Mouse (Mus musculus): ENCODE measurements at regions not wholly inside any gene's neighbourhood (a gene's known extent, or its start where the extent isn't known, plus 50 kb on each side); places are given as distances from the start of the nearest gene placed in this dataset.
A peak's percentile ranks its signal among the peaks of the same experiment; 100 is the strongest.

DNA sequence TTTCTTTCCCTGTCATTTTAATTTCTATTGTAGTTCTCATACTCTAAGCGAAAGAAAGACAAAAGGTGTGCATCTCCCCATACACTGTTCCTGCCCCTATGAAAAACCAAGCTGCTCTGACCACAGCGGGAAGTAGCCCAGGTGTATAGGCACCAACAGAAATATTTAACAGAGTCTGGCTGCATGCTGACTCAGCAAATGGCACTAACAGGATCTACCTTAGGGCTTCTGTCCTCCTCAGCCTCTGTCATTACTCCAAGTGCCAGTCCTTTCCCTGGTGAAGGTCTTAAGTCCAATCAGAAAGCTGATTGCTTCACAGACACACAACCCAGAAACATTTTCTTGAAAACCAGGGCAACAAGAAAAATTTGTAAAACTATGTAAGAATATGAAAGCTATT, 72.5 kb downstream of the Gm9008 start:
- no peak for DNase-seq (ENCODE audit: low spot score in 2 of 2)

DNA sequence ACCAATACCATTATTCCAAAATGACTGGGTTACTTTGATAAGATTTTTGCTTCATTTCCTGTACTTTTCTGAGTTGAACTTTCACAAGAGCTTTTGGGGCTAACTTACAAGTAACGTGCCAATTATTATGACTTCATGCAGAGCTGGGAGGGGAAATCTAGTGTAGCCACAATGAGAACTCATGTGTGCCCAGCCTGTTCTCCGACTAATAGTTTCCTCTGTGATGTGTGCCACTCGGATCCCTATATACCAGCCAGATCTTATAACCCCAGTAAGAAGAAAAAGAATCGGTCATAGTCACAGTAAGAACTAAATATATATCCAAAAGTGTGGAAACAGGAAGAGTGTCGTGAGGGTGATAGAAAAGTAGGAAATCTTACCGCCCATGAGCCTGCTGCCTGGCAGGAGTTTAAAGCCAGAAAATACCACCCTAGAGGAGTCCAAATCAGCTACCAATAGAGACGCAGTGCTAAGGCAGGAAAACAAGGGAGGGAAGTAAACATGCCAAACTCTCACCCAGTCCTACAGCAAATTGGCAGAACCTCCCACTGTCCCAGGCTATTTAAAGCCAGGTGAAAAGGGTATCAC, 110.0 kb downstream of the Gm9008 start:
- DNase-seq (ENCODE audit: low spot score in 2 of 2), result no peak

DNA sequence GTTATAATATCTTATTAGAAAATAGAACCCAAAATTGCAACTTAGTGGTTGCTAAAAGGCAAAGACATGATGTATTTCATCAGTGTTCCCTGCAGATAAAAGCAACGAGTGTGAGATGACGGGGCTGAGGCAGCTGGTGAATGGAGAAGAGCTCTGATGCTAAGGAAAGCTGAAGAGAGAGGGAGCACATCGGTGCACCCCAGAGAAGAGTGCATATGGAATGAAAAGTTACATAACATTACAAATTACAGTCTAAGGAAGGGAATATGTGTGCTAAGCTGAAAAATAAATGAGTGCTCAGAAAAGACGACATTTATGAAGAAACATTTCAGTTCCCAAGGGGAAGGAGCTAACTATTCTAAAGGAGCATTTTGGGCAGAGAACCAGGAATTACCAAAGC, 115.3 kb downstream of the Gm9008 start:
- DNase-seq (ENCODE audit: low spot score in 2 of 2), result peak in 1 of 2 experiments; percentile 34

DNA sequence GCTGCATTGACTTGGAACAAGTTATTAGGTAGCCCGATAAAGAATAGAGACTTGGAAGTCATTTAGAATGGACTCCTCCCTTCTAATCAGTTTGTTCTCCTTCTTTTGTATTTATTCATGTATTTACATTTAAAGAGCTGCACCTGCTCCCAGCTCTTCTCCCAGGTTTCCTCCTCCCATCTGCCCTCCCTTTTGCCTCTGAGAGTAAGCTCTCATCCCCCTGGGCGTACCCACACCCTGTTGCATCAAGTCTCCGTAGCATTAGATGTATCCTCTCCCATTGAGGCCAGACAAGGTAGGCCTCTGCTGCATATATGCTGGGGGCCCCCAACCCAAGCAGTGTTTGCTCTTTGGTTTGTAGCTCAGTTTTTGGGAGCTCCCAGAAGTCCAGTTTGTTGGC, 118.9 kb downstream of the Gm9008 start:
- DNase-seq (ENCODE audit: low spot score in 2 of 2), result no peak

DNA sequence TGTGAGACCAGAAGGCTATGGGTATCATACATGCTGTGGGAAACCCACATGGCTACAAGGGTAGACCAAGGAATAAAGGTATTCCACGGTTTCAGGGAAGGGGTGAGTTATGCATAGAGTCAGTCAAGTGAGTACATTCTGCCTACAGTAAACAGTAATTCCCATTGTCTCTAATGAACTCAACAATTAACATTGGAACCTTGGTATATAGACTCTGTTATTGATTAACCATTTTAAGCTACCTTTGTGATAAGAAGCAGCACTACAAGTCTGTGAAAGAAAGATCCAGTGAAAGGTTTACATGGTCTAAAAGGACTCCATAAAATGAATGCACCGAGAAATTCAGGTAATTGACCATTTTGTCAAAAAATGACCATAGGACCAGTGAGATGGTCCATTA, 145.4 kb downstream of the Gm9008 start:
- DNase-seq (ENCODE audit: low spot score in 2 of 2), result no peak

DNA sequence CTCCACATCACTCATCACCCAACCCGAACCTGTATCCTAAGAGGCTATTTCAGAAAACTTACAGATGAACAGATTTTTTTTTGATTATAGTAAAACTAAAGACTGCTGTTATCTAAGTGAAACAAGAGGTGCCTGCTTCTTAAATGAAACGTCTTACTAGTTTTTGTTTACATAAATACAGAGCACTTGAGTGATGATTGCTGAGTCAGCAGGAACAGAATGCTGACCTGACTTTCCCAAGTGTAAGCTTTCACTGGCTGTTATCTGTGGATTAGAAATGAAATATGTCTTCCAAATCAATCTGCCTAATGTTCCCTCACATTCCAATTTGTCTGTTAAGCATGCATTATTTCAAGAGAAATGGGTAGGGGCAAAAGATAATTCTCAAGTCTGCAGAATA, 149.1 kb downstream of the Gm9008 start:
- no peak for DNase-seq (ENCODE audit: low spot score in 2 of 2)

DNA sequence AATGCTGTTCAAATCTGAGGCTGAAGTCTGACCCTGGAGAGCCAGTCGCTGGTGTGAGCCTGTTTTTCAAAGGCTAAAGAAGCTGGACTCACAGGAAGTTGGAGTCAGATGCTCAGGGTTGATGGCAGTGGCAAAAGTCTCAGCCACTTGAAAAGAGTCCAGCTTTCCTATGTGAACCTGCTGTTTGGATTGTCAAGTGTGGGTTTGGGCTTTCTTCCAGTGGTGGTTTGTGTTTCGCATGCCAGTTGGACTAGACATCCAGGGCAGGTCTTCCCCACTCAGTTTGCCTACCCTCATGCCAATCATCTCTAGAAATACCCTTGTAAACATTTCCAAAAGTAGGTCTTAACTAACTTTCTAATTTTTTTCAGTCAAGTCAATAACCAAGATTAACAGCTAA, 167.4 kb downstream of the Gm9008 start:
- no peak for DNase-seq (ENCODE audit: low spot score in 2 of 2)

Data from right cerebral cortex, postnatal 10 days (tissue).